Mouse (Mus musculus) brown adipose tissue, adult 24 weeks (tissue): ENCODE data around the gene Gcnt4. TPM values are rescaled to one million over a fixed set of nuclear protein-coding genes. Genes with fewer than 3 reads are reported as not detected.
"Not testable (repeated sequence)": the region's sequence is repeated elsewhere in the genome, so short reads cannot be mapped to it uniquely, and the experiment has no call there.

Source experiments
- H3K27ac ChIP-seq: fragments of 200-500 bp; replicated peaks from 2 replicates; pipeline ENCODE4 v1.5.1; 2012; ENCODE audit warnings: low read depth, mild to moderate bottlenecking, low read length
- H3K4me1 ChIP-seq: fragments of 200-500 bp; 2 replicates; pipeline ENCODE4 v1.6.1; 2012; ENCODE audit warnings: low read length, mixed read lengths; ENCODE audit not compliant: control insufficient read depth, insufficient read depth, insufficient read length
- H3K4me3 ChIP-seq: fragments of 200-500 bp; 2 replicates; pipeline ENCODE4 v1.5.1; 2012; ENCODE audit warnings: low read depth, mild to moderate bottlenecking, low read length, moderate library complexity; ENCODE audit not compliant: insufficient read depth
- polyA plus RNA-seq: library from polyadenylated mRNA; stranded (reverse); fragments of >200 nt; gene quantifications from 2 replicates; pipeline ENCODE4 v1.2.4, GENCODE M21; 2012; ENCODE audit not compliant: missing spikeins, insufficient read depth, insufficient read length

The Gcnt4 gene
- polyA plus RNA-seq, 1 experiment, result not detected

- Histone ChIP-seq H3K4me3 (no peak overlapping the region), H3K27ac (no peak overlapping the region), H3K4me1 (no peaks in the 10 kb centered on the region)
Measured at GRCm38 (mm10) chr13:96936173-96936777, 11.8 kb downstream of the Gcnt4 start.

- Histone ChIP-seq H3K4me1 (no peaks in the 10 kb centered on the region), H3K4me3 (no peak overlapping the region), H3K27ac (no peak overlapping the region)
Measured at GRCm38 (mm10) chr13:96937059-96937558, 12.6 kb downstream of the Gcnt4 start.

GRCm38 (mm10) chr13:96939680-96940079 is 15.2 kb downstream of the Gcnt4 start:
- no peak overlapping the region for H3K27ac ChIP-seq
- H3K4me3 ChIP-seq, result no peak overlapping the region
- no peaks in the 10 kb centered on the region for H3K4me1 ChIP-seq

GRCm38 (mm10) chr13:96941481-96941880 is 17.0 kb downstream of the Gcnt4 start:
- H3K4me3 ChIP-seq, H3K4me1 ChIP-seq, H3K27ac ChIP-seq: not testable (repeated sequence)

GRCm38 (mm10) chr13:96943571-96943970 is 19.1 kb downstream of the Gcnt4 start:
- Histone ChIP-seq H3K27ac (no peak overlapping the region), H3K4me1 (no peaks in the 10 kb centered on the region), H3K4me3 (no peak overlapping the region)

- Histone ChIP-seq H3K27ac (no peak overlapping the region), H3K4me1 (no peaks in the 10 kb centered on the region), H3K4me3 (no peak overlapping the region)
Measured at GRCm38 (mm10) chr13:96945748-96946147, 21.3 kb downstream of the Gcnt4 start.

DNA sequence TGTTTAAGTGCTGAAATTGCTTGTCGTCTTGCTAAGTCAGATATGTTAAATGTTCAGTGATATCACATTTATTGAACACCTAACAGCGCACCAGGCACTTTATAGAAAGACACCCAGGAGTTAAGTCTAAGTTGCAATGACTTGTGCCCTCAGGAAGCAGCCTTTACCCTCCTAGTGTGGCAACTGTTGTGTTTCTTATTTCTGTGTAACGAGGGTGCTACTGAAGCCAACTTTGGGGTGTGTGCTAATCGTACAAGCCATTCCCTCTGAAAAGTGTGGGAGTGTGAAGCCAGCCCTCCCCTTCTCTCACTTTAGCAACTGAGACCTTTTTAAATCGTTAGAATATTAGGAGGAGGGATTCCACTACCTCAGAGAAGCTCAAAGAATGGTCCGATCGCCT is 23.2 kb downstream of the Gcnt4 start:
- Histone ChIP-seq H3K4me1 (no peaks in the 10 kb centered on the region), H3K27ac (no peak overlapping the region), H3K4me3 (no peak overlapping the region)

DNA sequence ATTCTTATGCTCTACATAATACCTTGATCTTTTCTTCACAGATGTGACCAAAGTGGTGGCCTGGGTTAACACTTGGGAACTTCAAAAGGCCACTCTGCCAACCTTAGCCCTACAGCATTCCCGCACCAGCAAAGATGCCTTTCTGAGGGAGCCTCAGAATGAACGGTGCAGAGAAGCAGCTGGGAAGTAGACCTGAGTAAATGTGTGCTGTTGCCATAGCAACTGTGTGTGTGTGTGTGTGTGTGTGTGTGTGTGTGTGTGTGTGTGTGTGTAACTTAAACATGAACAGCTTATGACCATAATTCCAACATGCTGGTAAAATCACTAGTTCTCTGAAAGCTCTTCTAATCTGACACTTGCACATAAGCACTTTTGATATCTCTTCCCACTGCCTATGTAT is 27.4 kb downstream of the Gcnt4 start:
- H3K4me1 ChIP-seq, result no peaks in the 10 kb centered on the region
- H3K27ac ChIP-seq, result no peak overlapping the region
- no peak overlapping the region for H3K4me3 ChIP-seq

DNA sequence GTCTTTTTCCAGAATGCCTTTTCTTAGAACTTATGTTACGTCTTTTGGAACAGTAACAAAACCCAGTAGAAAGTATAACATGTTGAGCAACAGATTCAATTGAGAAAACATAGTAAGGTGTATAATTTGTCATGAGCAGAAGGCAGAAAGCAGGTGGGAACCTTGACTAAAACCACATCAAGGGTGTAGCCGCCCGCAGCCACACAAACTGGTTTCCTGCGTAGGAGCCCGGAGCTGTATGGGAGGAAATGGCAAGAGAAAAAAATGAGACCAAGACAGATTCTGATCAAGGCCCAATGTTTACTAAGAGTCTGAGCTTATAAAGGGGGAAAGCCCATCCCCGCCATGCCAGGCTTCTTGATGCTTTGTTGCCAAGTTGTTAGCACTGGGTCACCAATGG is 32.0 kb downstream of the Gcnt4 start:
- Histone ChIP-seq H3K4me1 (no peaks in the 10 kb centered on the region), H3K4me3 (no peak overlapping the region), H3K27ac (no peak overlapping the region)

DNA sequence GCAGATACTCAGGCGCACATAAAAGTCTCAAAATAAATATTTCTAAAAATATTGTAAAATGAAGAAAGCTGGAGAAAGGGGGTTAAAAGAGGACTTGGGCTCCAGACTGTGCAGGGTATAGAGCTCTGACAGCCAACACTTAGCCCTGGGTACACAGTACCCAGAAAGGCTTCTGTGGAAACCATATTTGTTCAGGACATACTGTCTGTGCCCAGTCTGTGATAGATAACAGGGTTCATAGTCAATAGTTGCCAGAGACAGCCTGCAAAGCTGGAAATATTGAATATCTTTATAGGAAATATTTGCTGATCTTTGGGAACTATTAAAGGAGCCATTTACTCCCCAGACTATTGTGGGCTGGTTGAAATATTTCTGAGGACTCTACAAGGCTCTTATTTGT is 35.5 kb downstream of the Gcnt4 start:
- Histone ChIP-seq H3K4me1 (no peaks in the 10 kb centered on the region), H3K27ac (no peak overlapping the region), H3K4me3 (no peak overlapping the region)

DNA sequence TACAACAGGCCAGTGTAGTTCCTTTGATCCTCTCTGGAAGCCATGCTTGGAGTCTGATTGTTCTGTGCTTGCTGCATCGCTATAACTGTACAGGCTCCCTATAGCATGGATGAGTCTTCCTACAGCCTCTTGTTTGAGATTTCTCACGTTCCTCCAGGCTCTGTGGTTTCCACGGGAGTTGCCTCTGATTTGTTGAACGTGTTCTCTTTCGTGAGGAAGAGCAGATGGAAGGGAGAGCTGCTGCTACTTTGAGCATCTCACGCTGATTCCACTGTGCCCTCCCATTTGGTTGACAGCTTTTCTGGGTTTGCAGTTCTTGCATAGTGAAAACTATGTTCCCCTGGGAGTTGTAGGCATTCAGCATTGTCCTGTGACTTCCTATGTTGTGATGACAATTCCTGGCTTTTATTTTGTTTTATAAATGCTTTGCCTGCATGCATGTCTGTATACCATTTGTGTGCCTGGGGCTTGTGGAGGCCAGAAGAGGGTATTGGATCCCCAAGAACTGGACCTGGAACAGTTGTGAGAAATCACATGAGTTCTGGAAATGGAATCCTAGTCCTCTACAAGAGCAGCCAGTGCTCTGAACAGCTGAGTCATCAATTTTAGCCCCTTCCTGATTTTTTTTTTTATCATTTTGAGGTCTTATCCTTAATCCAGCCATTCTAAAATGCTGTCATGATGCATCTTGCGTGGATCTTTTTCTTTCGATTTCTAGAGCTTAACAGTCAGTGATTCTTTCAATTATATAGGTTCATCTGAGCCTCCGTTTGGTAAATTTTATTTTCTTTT is 37.1 kb downstream of the Gcnt4 start:
- Histone ChIP-seq H3K4me1 (no peaks in the 10 kb centered on the region), H3K27ac (no peak overlapping the region), H3K4me3 (no peak overlapping the region)

- Histone ChIP-seq H3K27ac (no peak overlapping the region), H3K4me1 (no peaks in the 10 kb centered on the region), H3K4me3 (no peak overlapping the region)
Measured at GRCm38 (mm10) chr13:96962801-96963200, 38.3 kb downstream of the Gcnt4 start.

GRCm38 (mm10) chr13:96964981-96965380 is 40.5 kb downstream of the Gcnt4 start:
- Histone ChIP-seq H3K4me3 (no peak overlapping the region), H3K4me1 (no peaks in the 10 kb centered on the region), H3K27ac (no peak overlapping the region)

GRCm38 (mm10) chr13:96966210-96967089 is 42.0 kb downstream of the Gcnt4 start:
- H3K4me3 ChIP-seq, result no peak overlapping the region
- H3K27ac ChIP-seq, result no peak overlapping the region
- H3K4me1 ChIP-seq, result no peaks in the 10 kb centered on the region

- no peak overlapping the region for H3K4me3 ChIP-seq
- no peak overlapping the region for H3K27ac ChIP-seq
- no peaks in the 10 kb centered on the region for H3K4me1 ChIP-seq
Measured at GRCm38 (mm10) chr13:96967091-96967490, 42.6 kb downstream of the Gcnt4 start.
